Mouse (Mus musculus): ENCODE results near the gene Itpr1. TPM values are rescaled to one million over a fixed set of nuclear protein-coding genes. Genes with fewer than 3 reads are reported as not detected.
A peak's percentile ranks its signal among the peaks of the same experiment; 100 is the strongest.
"Not testable (repeated sequence)": the region's sequence is repeated elsewhere in the genome, so short reads cannot be mapped to it uniquely, and the experiment has no call there.

The Itpr1 gene
- polyA plus RNA-seq, 1 experiment from 2014 or later = 7.4 TPM

GRCm38 (mm10) chr6:108554878-108555277 lies 342.0 kb downstream of the Itpr1 start:
- no peaks in the 10 kb centered on the region for H3K27me3 ChIP-seq
- no peaks in the 10 kb centered on the region for H3K9me3 ChIP-seq
- H3K4me1 ChIP-seq = no peaks in the 10 kb centered on the region
- no peak overlapping the region for H3K9ac ChIP-seq (replicated peaks)
- H3K27ac ChIP-seq (replicated peaks) = no peak overlapping the region
- H3K4me3 ChIP-seq = no peak overlapping the region
- H3K36me3 ChIP-seq = no peaks in the 10 kb centered on the region
- ATAC-seq (ENCODE audit: low FRiP score, low read depth) = no peak
- no peak overlapping the region for H3K4me2 ChIP-seq (replicated peaks)
- 86% methylated on average over 5 of the region's 5 CpGs for WGBS

- no peaks in the 10 kb centered on the region for H3K27me3 ChIP-seq
- no peak overlapping the region for H3K4me2 ChIP-seq (replicated peaks)
- H3K36me3 ChIP-seq = no peaks in the 10 kb centered on the region
- WGBS = 90% methylated on average over 4 of the region's 4 CpGs
- no peak overlapping the region for H3K9ac ChIP-seq (replicated peaks)
- no peaks in the 10 kb centered on the region for H3K4me1 ChIP-seq
- ATAC-seq (ENCODE audit: low FRiP score, low read depth) = no peak
- H3K4me3 ChIP-seq = no peak overlapping the region
- H3K9me3 ChIP-seq = no peaks in the 10 kb centered on the region
- H3K27ac ChIP-seq (replicated peaks) = no peak overlapping the region
Measured at GRCm38 (mm10) chr6:108557576-108558322, 344.9 kb downstream of the Itpr1 start.

- not testable (repeated sequence) for ATAC-seq (ENCODE audit: low FRiP score, low read depth); H3K4me2 ChIP-seq (replicated peaks); H3K4me1 ChIP-seq; H3K27me3 ChIP-seq; H3K36me3 ChIP-seq; H3K4me3 ChIP-seq; H3K9me3 ChIP-seq; H3K27ac ChIP-seq (replicated peaks); H3K9ac ChIP-seq (replicated peaks)
- WGBS = 88% methylated on average over 4 of the region's 4 CpGs
Measured at GRCm38 (mm10) chr6:108559226-108559625, 346.3 kb downstream of the Itpr1 start.

GRCm38 (mm10) chr6:108562971-108563370 lies 350.1 kb downstream of the Itpr1 start:
- Histone ChIP-seq H3K27ac (replicated peaks) (no peak overlapping the region), H3K4me2 (replicated peaks) (no peak overlapping the region), H3K9me3 (no peaks in the 10 kb centered on the region), H3K4me1 (no peaks in the 10 kb centered on the region), H3K27me3 (no peaks in the 10 kb centered on the region), H3K9ac (replicated peaks) (no peak overlapping the region), H3K36me3 (no peaks in the 10 kb centered on the region), H3K4me3 (no peak overlapping the region)
- ATAC-seq (ENCODE audit: low FRiP score, low read depth) = no peak
- 82% methylated on average over 2 of the region's 2 CpGs for WGBS

- H3K4me1 ChIP-seq; H3K9me3 ChIP-seq; H3K36me3 ChIP-seq; ATAC-seq (ENCODE audit: low FRiP score, low read depth); H3K27me3 ChIP-seq; H3K9ac ChIP-seq (replicated peaks); H3K4me3 ChIP-seq; H3K4me2 ChIP-seq (replicated peaks); H3K27ac ChIP-seq (replicated peaks): not testable (repeated sequence)
- 77% methylated on average over 18 of the region's 18 CpGs for WGBS
Measured at GRCm38 (mm10) chr6:108565447-108565846, 352.6 kb downstream of the Itpr1 start.

- Histone ChIP-seq H3K27ac (replicated peaks) (no peak overlapping the region), H3K9me3 (no peaks in the 10 kb centered on the region), H3K36me3 (no peaks in the 10 kb centered on the region), H3K4me2 (replicated peaks) (no peak overlapping the region), H3K9ac (replicated peaks) (no peak overlapping the region), H3K27me3 (peaks cover 4% of the 10 kb centered on the region; the same call in 1 of the 2 replicates), H3K4me3 (no peak overlapping the region), H3K4me1 (peaks cover 14% of the 10 kb centered on the region)
- no peak for ATAC-seq (ENCODE audit: low FRiP score, low read depth)
Measured at GRCm38 (mm10) chr6:108566549-108566948, 353.7 kb downstream of the Itpr1 start.

- Histone ChIP-seq H3K27ac (replicated peaks) (no peak overlapping the region), H3K27me3 (peaks cover 4% of the 10 kb centered on the region; the same call in 1 of the 2 replicates), H3K4me1 (peaks cover 17% of the 10 kb centered on the region), H3K4me2 (replicated peaks) (no peak overlapping the region), H3K4me3 (no peak overlapping the region), H3K9ac (replicated peaks) (no peak overlapping the region), H3K9me3 (no peaks in the 10 kb centered on the region), H3K36me3 (no peaks in the 10 kb centered on the region)
- 70% methylated on average over 7 of the region's 7 CpGs for WGBS
- no peak for ATAC-seq (ENCODE audit: low FRiP score, low read depth)
Measured at GRCm38 (mm10) chr6:108569460-108570187, 356.7 kb downstream of the Itpr1 start.

GRCm38 (mm10) chr6:108570351-108571041 lies 357.6 kb downstream of the Itpr1 start:
- H3K4me2 ChIP-seq (replicated peaks) = peak overlapping the region; percentile 70
- H3K27ac ChIP-seq (replicated peaks) = no peak overlapping the region
- peaks cover 17% of the 10 kb centered on the region for H3K4me1 ChIP-seq
- H3K9ac ChIP-seq (replicated peaks) = peak overlapping the region; percentile 35; the same call in 1 of the 2 replicates
- 31% methylated on average over 11 of the region's 11 CpGs for WGBS
- peaks cover 4% of the 10 kb centered on the region; the same call in 1 of the 2 replicates for H3K27me3 ChIP-seq
- H3K4me3 ChIP-seq = peak overlapping the region; percentile 41
- peak; percentile 39 for ATAC-seq (ENCODE audit: low FRiP score, low read depth)
- H3K36me3 ChIP-seq = no peaks in the 10 kb centered on the region
- no peaks in the 10 kb centered on the region for H3K9me3 ChIP-seq

- WGBS = 4% methylated on average over 21 of the region's 21 CpGs
- H3K4me2 ChIP-seq (replicated peaks) = peak overlapping the region; percentile 70
- H3K9ac ChIP-seq (replicated peaks) = peak overlapping the region; percentile 35; the same call in 1 of the 2 replicates
- H3K9me3 ChIP-seq = no peaks in the 10 kb centered on the region
- H3K4me1 ChIP-seq = peaks cover 17% of the 10 kb centered on the region
- H3K36me3 ChIP-seq = no peaks in the 10 kb centered on the region
- peaks cover 4% of the 10 kb centered on the region; the same call in 1 of the 2 replicates for H3K27me3 ChIP-seq
- H3K27ac ChIP-seq (replicated peaks) = no peak overlapping the region
- ATAC-seq (ENCODE audit: low FRiP score, low read depth) = peak; percentile 93
- H3K4me3 ChIP-seq = peak overlapping the region; percentile 41
Measured at GRCm38 (mm10) chr6:108571042-108571590, 358.2 kb downstream of the Itpr1 start.

GRCm38 (mm10) chr6:108572646-108573045 lies 359.8 kb downstream of the Itpr1 start:
- Histone ChIP-seq H3K27me3 (peaks cover 4% of the 10 kb centered on the region; the same call in 1 of the 2 replicates), H3K27ac (replicated peaks) (no peak overlapping the region), H3K4me1 (peaks cover 17% of the 10 kb centered on the region), H3K4me3 (no peak overlapping the region), H3K9ac (replicated peaks) (no peak overlapping the region), H3K36me3 (no peaks in the 10 kb centered on the region), H3K9me3 (no peaks in the 10 kb centered on the region), H3K4me2 (replicated peaks) (no peak overlapping the region)
- 50% methylated on average over 7 of the region's 7 CpGs for WGBS
- no peak for ATAC-seq (ENCODE audit: low FRiP score, low read depth)

GRCm38 (mm10) chr6:108577056-108577455 lies 364.2 kb downstream of the Itpr1 start:
- H3K27ac ChIP-seq (replicated peaks) = no peak overlapping the region
- no peak for ATAC-seq (ENCODE audit: low FRiP score, low read depth)
- H3K4me3 ChIP-seq = no peak overlapping the region
- 87% methylated on average over 6 of the region's 6 CpGs for WGBS
- no peaks in the 10 kb centered on the region for H3K27me3 ChIP-seq
- no peaks in the 10 kb centered on the region for H3K9me3 ChIP-seq
- 0 out of 2 replicates have a peak, but pooled peaks cover 7% of the 10 kb centered on the region for H3K4me1 ChIP-seq
- H3K9ac ChIP-seq (replicated peaks) = no peak overlapping the region
- no peaks in the 10 kb centered on the region for H3K36me3 ChIP-seq
- H3K4me2 ChIP-seq (replicated peaks) = no peak overlapping the region
